Mouse (Mus musculus) testis, postnatal 14 days (tissue): ENCODE measurements at regions not wholly inside any gene's neighbourhood (a gene's known extent, or its start where the extent isn't known, plus 50 kb on each side); places are given as distances from the start of the nearest gene placed in this dataset.

Source experiments
- DNase-seq: peaks from one replicate; pipeline ENCODE4 v3.0.0; 2021; ENCODE audit warnings: low spot score

DNA sequence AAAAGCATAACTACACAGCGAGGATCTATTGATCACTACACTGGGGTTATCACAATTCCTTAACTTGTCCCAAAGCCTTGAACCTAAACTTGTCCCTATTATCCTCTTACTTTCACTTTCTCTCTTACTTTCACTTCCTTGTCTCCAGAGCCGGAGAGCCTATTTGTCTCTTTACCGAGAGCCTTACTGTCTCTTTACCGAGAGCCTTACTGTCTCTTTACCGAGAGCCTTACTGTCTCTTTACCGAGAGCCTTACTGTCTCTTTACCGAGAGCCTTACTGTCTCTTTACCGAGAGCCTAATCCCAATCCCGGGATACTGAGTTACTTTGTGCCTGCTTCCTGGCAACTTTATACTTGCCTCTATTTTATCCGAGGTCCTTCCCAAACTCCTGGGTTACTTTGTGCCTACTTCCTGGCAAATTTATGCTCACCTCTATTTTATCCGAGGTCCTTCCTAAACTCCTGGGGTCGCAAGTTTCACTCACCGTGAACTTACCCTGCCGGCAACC lies 335.3 kb upstream of the Ccng1 start:
- peak; percentile 23 for DNase-seq

DNA sequence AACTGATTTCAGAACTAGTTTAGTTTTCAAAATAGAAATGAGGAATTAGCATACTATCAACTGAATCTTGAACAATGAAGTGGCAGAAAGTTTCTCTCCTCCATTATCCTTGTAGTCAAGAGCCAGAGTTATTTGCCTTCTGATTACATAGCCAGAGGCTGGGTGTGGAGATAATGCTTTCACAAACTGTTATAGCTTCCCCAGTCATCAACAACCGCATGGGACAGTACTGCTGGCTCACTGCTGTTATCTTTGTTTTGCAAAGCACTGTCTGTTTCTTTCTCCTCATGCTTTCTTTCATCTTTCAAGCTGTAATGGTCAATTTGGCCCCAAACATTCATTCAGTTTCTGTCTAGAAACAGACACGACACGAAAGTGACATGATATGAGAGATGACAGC lies 308.5 kb upstream of the Ccng1 start:
- DNase-seq, result no peak

DNA sequence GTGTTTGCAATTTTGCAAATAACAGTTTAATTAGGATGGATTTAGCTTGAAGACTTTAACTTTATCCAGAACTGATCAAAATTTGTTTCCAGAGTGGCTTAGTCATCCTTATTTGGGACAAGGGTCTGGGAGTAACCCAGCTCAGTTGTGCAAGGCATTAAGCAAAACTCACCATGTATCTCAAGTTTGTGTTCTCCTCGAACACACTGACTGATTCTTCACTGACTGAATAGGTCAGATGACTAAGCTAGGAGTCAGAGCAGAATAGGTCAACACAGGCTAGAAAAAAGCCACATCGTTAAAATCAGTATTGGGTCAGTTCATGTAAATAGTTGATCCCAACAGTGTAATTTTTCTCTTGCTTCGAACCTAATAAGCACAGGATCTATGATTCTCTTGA lies 302.7 kb upstream of the Ccng1 start:
- no peak for DNase-seq

DNA sequence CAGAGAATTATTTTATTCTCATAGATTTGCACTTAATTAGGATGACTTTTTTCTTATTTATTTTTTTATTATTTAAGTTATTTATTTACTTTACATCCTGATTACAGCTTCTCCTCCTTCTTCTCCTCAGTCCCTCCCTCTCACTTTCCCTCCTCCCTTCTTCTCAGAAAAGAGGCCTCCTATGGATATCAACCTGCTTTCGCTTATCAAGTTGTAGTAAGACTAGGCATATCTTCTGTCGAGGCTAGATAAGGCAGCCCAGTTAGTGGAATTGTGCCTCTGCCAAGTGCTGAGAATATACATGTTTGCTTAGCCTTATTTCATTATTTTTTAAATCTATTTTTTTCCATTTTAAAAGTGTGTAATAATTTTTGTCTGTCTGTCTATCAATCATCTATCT lies 274.9 kb upstream of the Ccng1 start:
- DNase-seq, result no peak

GRCm38 (mm10) chr11:41010096-41010495 lies 255.0 kb upstream of the Ccng1 start:
- DNase-seq, result no peak

DNA sequence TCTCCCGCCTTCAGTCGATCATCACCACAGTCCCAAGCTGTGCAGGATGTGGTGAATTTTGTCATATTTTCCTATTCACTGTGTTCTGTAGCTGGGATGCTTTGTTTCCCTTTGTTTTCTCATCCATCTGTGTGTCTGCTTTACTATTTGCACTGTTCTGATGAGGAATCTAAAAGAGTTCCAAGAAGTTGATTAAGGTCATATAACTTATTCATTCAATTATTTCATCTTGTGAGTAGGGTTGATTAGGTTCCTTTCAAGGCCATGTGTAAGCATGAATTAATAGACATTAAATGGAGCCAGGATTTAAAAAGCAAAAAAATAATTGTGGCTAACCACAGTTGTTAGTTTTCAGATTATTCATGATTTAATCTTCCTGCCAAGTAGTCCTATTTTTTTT lies 217.7 kb upstream of the Ccng1 start:
- DNase-seq, result no peak

DNA sequence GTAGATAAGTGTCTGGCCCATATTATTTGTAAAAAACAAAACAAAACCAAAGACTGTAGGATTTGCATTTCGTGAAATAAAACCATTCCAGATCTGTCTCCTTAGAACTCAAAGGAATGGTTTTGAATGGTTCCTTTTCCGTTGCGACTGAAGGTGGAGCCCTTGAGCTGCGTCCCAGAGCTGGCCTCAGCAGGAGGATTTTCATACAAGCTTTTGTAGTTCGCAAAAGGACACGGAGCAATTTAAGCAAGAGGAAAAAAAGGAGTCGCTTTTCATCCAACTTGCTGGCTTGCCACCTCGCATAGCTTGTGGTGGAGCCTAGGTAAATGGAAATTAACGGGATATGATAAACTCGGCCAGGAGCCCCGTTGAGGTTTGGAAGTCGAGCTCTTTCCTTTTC lies 172.1 kb upstream of the Ccng1 start:
- DNase-seq, result no peak

- no peak for DNase-seq
These were observed 136.4 kb upstream of the Ccng1 start for GRCm38 (mm10) chr11:40891485-40891884.

- no peak for DNase-seq
These were observed 129.4 kb upstream of the Ccng1 start for GRCm38 (mm10) chr11:40884509-40884908.

DNA sequence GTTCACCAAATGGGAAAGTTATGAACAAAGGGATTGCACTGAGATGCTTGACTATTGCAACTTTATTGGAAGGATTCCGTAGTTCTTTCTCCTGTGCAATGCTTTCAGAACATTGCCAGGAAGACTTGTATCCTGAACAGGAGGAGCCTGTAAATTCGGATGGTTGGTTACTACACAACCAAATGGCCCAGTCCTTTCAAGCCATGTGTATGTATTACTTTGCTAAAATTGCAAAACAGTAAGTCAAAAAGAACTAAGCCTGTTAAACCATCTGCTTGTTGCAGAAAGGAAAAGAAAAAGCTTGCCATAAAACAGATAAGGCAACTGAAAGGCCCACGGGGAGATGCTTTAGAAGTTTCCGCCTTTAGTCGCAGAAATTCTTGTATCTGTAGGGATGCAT lies 124.5 kb upstream of the Ccng1 start:
- DNase-seq, result no peak

- no peak for DNase-seq
These were observed 117.9 kb upstream of the Ccng1 start for GRCm38 (mm10) chr11:40873002-40873401.

DNA sequence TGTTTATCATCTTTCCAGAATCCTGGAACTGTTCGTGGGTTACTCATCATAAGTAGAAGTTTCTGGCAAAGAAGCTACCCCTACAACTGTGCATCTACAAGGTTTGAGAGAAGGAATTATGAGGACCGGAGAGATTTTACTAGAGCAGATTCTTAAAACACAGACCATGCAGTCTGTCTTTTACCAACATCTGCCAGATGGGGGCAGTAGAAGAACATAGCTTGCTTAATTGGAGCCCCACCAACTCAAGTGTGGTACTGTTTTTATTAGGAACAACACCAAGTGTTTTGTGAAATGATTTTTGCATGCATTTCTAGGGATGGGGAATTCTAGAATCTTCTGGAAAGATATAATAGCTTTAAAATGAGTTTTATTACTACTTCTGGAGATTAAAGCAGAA lies 110.6 kb upstream of the Ccng1 start:
- no peak for DNase-seq

GRCm38 (mm10) chr11:40851361-40851760 lies 96.2 kb upstream of the Ccng1 start:
- no peak for DNase-seq

DNA sequence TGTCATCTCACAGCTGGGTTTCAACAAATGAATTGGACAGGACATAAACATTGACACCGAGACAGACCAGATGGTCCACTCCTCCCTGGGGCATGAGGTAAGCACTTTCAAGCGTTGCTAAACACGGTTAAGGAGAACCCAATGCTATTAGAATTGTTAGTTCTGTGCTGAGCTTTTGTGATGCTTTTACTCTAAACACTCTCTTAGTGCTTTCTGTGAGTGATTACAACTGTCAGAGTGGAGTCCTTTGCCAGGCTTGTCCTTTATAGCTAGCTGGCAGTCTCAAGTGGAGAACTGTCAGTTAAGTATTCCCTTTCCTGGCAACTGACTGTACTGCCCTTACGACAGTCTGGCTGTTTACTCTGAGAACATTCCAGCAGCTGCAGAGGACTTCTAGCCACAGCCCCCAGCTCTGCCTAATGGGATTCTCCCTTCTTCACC lies 95.6 kb upstream of the Ccng1 start:
- no peak for DNase-seq

GRCm38 (mm10) chr11:40846586-40846985 lies 91.5 kb upstream of the Ccng1 start:
- DNase-seq, result no peak

GRCm38 (mm10) chr11:40835393-40835792 lies 80.3 kb upstream of the Ccng1 start:
- no peak for DNase-seq
